Mouse (Mus musculus): ENCODE data around the gene Ank3. TPM values are rescaled to one million over a fixed set of nuclear protein-coding genes. Genes with fewer than 3 reads are reported as not detected.

The Ank3 gene
- polyA plus RNA-seq, 1 experiment from 2014 or later = 21.6 TPM

DNA sequence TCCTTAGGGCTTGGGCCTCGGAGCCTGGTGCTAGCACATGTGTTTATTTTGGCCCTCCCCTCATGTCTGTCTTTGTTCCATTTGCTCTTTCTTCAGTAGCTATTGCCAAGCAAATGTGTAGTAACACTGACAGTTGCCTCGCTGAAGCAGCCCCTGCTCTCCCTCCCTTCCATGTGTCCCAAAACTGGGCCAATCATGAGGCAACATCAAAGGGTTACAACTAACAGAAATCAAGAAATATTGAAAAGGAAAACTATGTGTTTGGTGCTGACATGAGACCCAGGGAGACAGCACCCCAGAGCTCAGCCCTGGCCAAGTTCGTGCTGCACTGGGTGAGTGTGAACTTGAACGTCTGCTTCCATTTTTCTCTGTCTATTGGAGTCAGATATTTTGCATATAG is 365.8 kb downstream of the Ank3 start:
- no peak for TF ChIP-seq CTCF (IDR thresholded peaks at IDR 0.05; ENCODE audit: low read depth)
- H3K27me3 ChIP-seq (replicated peaks; ENCODE audit: control insufficient read depth, insufficient read depth, low read length) = no peaks in the 10 kb centered on the region
- ATAC-seq = no peak
- H3K4me3 ChIP-seq (ENCODE audit: low read depth, low read length) = no peak overlapping the region
- H3K36me3 ChIP-seq (ENCODE audit: control insufficient read depth, insufficient read depth) = no peaks in the 10 kb centered on the region
- 70% methylated on average over 4 of the region's 4 CpGs for WGBS
- no peak overlapping the region for H3K9ac ChIP-seq (ENCODE audit: low read depth, low read length)
- H3K9me3 ChIP-seq (ENCODE audit: control insufficient read depth) = no peaks in the 10 kb centered on the region
- no peak overlapping the region for H3K4me2 ChIP-seq (replicated peaks; ENCODE audit: low read depth)
- H3K4me1 ChIP-seq (replicated peaks; ENCODE audit: control insufficient read depth, insufficient read depth, low read length) = no peaks in the 10 kb centered on the region
- no peak overlapping the region for H3K27ac ChIP-seq (ENCODE audit: low read depth, low read length)

DNA sequence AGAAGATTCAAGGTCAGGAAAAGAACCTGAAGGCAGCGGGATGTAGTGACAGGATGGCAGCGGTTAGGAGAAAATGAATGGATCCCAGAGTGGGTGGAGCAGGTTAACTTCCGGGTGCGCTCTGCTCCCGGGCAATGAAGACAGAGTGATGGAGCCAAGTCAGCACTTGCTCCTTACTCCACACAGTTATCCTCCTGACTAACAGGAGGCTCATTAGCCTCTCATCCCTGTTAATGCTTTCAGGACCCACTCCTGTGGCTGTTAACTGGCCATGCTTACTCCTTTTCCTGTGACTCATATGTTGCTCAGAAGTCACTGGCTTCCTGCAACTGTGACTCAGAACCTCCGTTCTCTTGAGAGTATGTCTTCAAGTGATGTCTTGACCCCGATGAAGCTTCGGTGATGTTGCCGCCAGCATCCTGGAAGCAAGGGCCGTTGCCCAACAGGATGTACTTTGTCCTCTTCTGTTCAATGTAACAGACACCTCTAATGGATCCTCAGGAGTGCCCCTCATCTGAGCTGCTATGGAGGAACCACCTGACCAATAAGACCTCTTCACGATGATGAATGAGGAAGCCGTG is 378.6 kb downstream of the Ank3 start:
- no peak for TF ChIP-seq CTCF (IDR thresholded peaks at IDR 0.05; ENCODE audit: low read depth)
- 79% methylated on average over 12 of the region's 12 CpGs for WGBS
- no peaks in the 10 kb centered on the region for H3K9me3 ChIP-seq (ENCODE audit: control insufficient read depth)
- H3K4me3 ChIP-seq (ENCODE audit: low read depth, low read length) = no peak overlapping the region
- no peaks in the 10 kb centered on the region for H3K4me1 ChIP-seq (replicated peaks; ENCODE audit: control insufficient read depth, insufficient read depth, low read length)
- H3K27me3 ChIP-seq (replicated peaks; ENCODE audit: control insufficient read depth, insufficient read depth, low read length) = no peaks in the 10 kb centered on the region
- H3K4me2 ChIP-seq (replicated peaks; ENCODE audit: low read depth) = no peak overlapping the region
- ATAC-seq = no peak
- no peak overlapping the region for H3K9ac ChIP-seq (ENCODE audit: low read depth, low read length)
- no peaks in the 10 kb centered on the region for H3K36me3 ChIP-seq (ENCODE audit: control insufficient read depth, insufficient read depth)
- H3K27ac ChIP-seq (ENCODE audit: low read depth, low read length) = no peak overlapping the region

DNA sequence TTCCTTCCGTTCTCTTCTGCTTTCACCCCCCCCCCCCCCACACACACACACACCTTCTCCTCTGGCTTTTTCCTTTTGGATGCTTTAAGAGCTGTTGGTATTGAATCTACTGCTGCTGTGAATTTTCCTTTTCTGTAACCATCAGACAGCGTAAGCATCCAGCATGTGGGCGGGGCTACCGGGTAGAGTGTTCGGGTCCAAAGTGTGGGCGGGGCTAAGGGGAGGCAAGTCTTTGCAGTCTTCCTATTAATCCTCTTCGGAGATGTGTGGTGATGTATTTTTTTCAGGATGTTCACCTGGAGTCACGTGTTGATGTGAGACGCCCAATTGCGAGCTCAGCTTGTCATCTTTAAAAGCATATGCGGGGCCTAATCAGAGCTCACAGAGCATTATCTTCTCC is 379.2 kb downstream of the Ank3 start:
- Histone ChIP-seq H3K27ac (ENCODE audit: low read depth, low read length) (no peak overlapping the region), H3K4me2 (replicated peaks; ENCODE audit: low read depth) (no peak overlapping the region), H3K9me3 (ENCODE audit: control insufficient read depth) (no peaks in the 10 kb centered on the region), H3K4me3 (ENCODE audit: low read depth, low read length) (no peak overlapping the region), H3K4me1 (replicated peaks; ENCODE audit: control insufficient read depth, insufficient read depth, low read length) (no peaks in the 10 kb centered on the region), H3K9ac (ENCODE audit: low read depth, low read length) (no peak overlapping the region), H3K36me3 (ENCODE audit: control insufficient read depth, insufficient read depth) (no peaks in the 10 kb centered on the region), H3K27me3 (replicated peaks; ENCODE audit: control insufficient read depth, insufficient read depth, low read length) (no peaks in the 10 kb centered on the region)
- no peak for ATAC-seq
- TF ChIP-seq CTCF (IDR thresholded peaks at IDR 0.05; ENCODE audit: low read depth) = no peak
- 78% methylated on average over 11 of the region's 11 CpGs for WGBS

DNA sequence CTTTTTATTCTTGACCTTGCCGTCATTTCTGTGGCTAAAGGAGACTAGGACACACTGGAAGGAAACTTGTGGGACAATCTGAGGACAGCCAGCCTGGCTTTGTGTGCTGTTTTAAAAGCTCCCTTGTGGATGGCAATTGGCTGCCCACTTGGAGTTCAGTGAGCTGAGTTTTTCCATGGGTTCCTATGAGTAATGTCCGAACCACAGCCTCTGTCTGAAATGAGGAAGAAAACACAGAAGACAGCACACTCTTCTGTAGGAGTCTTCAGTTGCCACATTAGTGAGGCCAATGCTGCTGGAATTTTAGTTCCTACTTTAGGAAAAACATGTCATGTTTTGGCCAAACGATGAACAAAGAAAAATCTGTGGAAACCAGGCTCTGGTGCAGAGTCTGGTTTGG is 380.7 kb downstream of the Ank3 start:
- TF ChIP-seq CTCF (IDR thresholded peaks at IDR 0.05; ENCODE audit: low read depth) = no peak
- Histone ChIP-seq H3K27ac (ENCODE audit: low read depth, low read length) (no peak overlapping the region), H3K4me1 (replicated peaks; ENCODE audit: control insufficient read depth, insufficient read depth, low read length) (no peaks in the 10 kb centered on the region), H3K9me3 (ENCODE audit: control insufficient read depth) (no peaks in the 10 kb centered on the region), H3K27me3 (replicated peaks; ENCODE audit: control insufficient read depth, insufficient read depth, low read length) (no peaks in the 10 kb centered on the region), H3K4me2 (replicated peaks; ENCODE audit: low read depth) (no peak overlapping the region), H3K36me3 (ENCODE audit: control insufficient read depth, insufficient read depth) (no peaks in the 10 kb centered on the region), H3K9ac (ENCODE audit: low read depth, low read length) (no peak overlapping the region), H3K4me3 (ENCODE audit: low read depth, low read length) (no peak overlapping the region)
- ATAC-seq = no peak
- WGBS = 83% methylated on average over 3 of the region's 3 CpGs

DNA sequence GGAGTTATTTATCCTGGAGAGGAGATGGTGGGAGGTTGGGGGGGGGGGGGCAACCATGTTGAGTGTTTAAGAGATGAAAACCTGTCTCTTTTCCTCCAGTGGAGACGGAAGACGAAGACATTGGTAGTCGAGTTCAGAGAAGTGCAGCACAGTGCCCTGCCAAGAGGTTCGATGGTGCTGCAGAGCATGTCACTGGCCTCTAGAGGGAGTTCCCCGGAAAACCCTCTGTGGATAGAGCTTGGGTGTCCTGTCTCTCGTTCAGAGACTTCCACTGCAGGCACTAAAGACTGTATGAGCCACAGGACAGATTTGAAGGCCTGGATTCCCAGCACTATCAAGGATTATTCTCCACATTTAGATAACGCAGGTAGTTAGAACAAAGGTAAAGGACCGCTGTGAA is 382.9 kb downstream of the Ank3 start:
- H3K9ac ChIP-seq (ENCODE audit: low read depth, low read length) = no peak overlapping the region
- 16% methylated on average over 8 of the region's 8 CpGs for WGBS
- no peak overlapping the region for H3K27ac ChIP-seq (ENCODE audit: low read depth, low read length)
- H3K4me2 ChIP-seq (replicated peaks; ENCODE audit: low read depth) = no peak overlapping the region
- 0 out of 2 replicates have a peak, but pooled peaks have one; percentile 33 for ATAC-seq
- H3K36me3 ChIP-seq (ENCODE audit: control insufficient read depth, insufficient read depth) = no peaks in the 10 kb centered on the region
- TF ChIP-seq CTCF (IDR thresholded peaks at IDR 0.05; ENCODE audit: low read depth) = peak; percentile 79
- no peak overlapping the region for H3K4me3 ChIP-seq (ENCODE audit: low read depth, low read length)
- H3K4me1 ChIP-seq (replicated peaks; ENCODE audit: control insufficient read depth, insufficient read depth, low read length) = no peaks in the 10 kb centered on the region
- no peaks in the 10 kb centered on the region for H3K27me3 ChIP-seq (replicated peaks; ENCODE audit: control insufficient read depth, insufficient read depth, low read length)
- H3K9me3 ChIP-seq (ENCODE audit: control insufficient read depth) = no peaks in the 10 kb centered on the region

DNA sequence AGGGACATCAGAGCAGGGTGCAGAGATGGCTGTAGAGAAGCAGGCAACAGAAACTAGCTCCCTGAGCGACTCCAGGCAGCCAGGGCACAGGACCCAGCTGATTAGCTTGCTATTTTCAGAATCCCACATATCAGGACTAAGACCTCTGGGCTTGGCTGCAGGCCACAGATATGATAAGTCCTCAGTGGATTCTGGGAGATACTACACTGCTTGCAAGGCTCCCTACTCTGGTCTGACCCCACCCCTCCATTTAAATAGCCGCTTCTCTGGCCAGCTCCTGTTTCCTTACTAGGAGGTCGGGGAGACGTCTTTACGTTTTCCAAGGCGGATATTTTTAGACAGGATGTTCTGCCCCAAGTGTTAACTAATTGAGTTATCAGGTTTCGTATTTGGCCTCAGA is 386.7 kb downstream of the Ank3 start:
- H3K36me3 ChIP-seq (ENCODE audit: control insufficient read depth, insufficient read depth) = no peaks in the 10 kb centered on the region
- TF ChIP-seq CTCF (IDR thresholded peaks at IDR 0.05; ENCODE audit: low read depth) = no peak
- H3K4me3 ChIP-seq (ENCODE audit: low read depth, low read length) = no peak overlapping the region
- WGBS = 32% methylated on average over 7 of the region's 7 CpGs
- no peak for ATAC-seq
- no peaks in the 10 kb centered on the region for H3K4me1 ChIP-seq (replicated peaks; ENCODE audit: control insufficient read depth, insufficient read depth, low read length)
- H3K9ac ChIP-seq (ENCODE audit: low read depth, low read length) = no peak overlapping the region
- no peaks in the 10 kb centered on the region for H3K9me3 ChIP-seq (ENCODE audit: control insufficient read depth)
- H3K27me3 ChIP-seq (replicated peaks; ENCODE audit: control insufficient read depth, insufficient read depth, low read length) = no peaks in the 10 kb centered on the region
- peak overlapping the region; percentile 13; the same call in 1 of the 2 replicates for H3K4me2 ChIP-seq (replicated peaks; ENCODE audit: low read depth)
- H3K27ac ChIP-seq (ENCODE audit: low read depth, low read length) = no peak overlapping the region

DNA sequence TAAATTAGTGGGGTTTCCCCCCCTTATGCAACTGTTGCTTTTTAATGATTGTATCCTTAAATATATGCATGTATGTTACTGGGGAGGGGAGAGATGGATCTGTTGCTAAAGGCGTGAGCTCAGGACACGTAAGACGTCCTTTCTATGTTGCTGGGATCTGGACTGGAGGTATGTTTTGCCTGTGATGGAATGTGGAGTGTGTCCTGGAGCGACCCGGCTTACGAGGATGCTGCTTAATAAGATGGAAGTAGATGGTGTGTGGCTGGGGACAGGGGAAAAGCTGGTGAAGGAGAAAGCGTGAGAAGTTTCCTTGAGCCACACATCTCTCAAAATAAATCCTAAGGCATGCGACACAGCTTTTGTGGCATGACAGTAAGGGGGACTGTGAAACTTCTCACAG is 387.1 kb downstream of the Ank3 start:
- Histone ChIP-seq H3K4me1 (replicated peaks; ENCODE audit: control insufficient read depth, insufficient read depth, low read length) (no peaks in the 10 kb centered on the region), H3K27me3 (replicated peaks; ENCODE audit: control insufficient read depth, insufficient read depth, low read length) (no peaks in the 10 kb centered on the region), H3K9me3 (ENCODE audit: control insufficient read depth) (no peaks in the 10 kb centered on the region), H3K9ac (ENCODE audit: low read depth, low read length) (no peak overlapping the region), H3K4me3 (ENCODE audit: low read depth, low read length) (no peak overlapping the region), H3K4me2 (replicated peaks; ENCODE audit: low read depth) (0 out of 2 replicates have a peak overlapping the region, but pooled peaks have one; percentile 13), H3K36me3 (ENCODE audit: control insufficient read depth, insufficient read depth) (no peaks in the 10 kb centered on the region), H3K27ac (ENCODE audit: low read depth, low read length) (no peak overlapping the region)
- ATAC-seq = no peak
- 70% methylated on average over 8 of the region's 8 CpGs for WGBS
- no peak for TF ChIP-seq CTCF (IDR thresholded peaks at IDR 0.05; ENCODE audit: low read depth)

All from intestine, postnatal 0 days (tissue).